Mouse (Mus musculus) intestine, postnatal 0 days (tissue): ENCODE data around the gene Slc25a10. TPM values are rescaled to one million over a fixed set of nuclear protein-coding genes. Genes with fewer than 3 reads are reported as not detected.

Source experiments
- ATAC-seq: fragments of 200-750 bp; cut with Nextera tagmentation; 2 replicates; pipeline ENCODE4 v1.8.0; 2017; ENCODE audit warnings: mild to moderate bottlenecking, moderate TSS enrichment, moderate library complexity
- H3K27ac ChIP-seq: fragments of 300-500 bp; sonication (generic); 2 replicates; pipeline ENCODE4 v1.5.1; 2014; ENCODE audit warnings: mild to moderate bottlenecking, low read depth, low read length, moderate library complexity
- H3K27me3 ChIP-seq: fragments of 300-500 bp; sonication (generic); replicated peaks from 2 replicates; pipeline ENCODE4 v1.6.1; 2014; ENCODE audit warnings: low read length, mixed read lengths; ENCODE audit not compliant: control insufficient read depth, insufficient read depth
- H3K36me3 ChIP-seq: fragments of 300-500 bp; sonication (generic); 2 replicates; pipeline ENCODE4 v1.6.1; 2014; ENCODE audit warnings: mild to moderate bottlenecking, moderate library complexity; ENCODE audit not compliant: control insufficient read depth, insufficient read depth
- H3K4me1 ChIP-seq: fragments of 300-500 bp; sonication (generic); replicated peaks from 2 replicates; pipeline ENCODE4 v1.6.1; 2014; ENCODE audit warnings: antibody characterized with exemption, low read length, mixed read lengths; ENCODE audit not compliant: control insufficient read depth, insufficient read depth
- H3K4me2 ChIP-seq: fragments of 300-500 bp; sonication (generic); replicated peaks from 2 replicates; pipeline ENCODE4 v1.6.1; 2014; ENCODE audit warnings: low read depth, mild to moderate bottlenecking, moderate library complexity
- H3K4me3 ChIP-seq: fragments of 300-500 bp; sonication (generic); 2 replicates; pipeline ENCODE4 v1.5.1; 2014; ENCODE audit warnings: low read depth, low read length
- H3K9ac ChIP-seq: fragments of 300-500 bp; sonication (generic); 2 replicates; pipeline ENCODE4 v1.6.1; 2014; ENCODE audit warnings: mild to moderate bottlenecking, low read depth, low read length
- H3K9me3 ChIP-seq: fragments of 300-500 bp; sonication (generic); 2 replicates; pipeline ENCODE4 v1.6.1; 2016; ENCODE audit warnings: mixed run types; ENCODE audit not compliant: control insufficient read depth
- CTCF ChIP-seq: sonication (generic); IDR thresholded peaks from 2 replicates; pipeline ENCODE4 v1.5.1; 2016; ENCODE audit warnings: low read depth, mild to moderate bottlenecking, control low read depth, antibody characterized with exemption, moderate library complexity
- WGBS: fragments of 180-500 bp; shearing (Covaris S2); extraction: QIAGEN DNeasy Blood & Tissue Kit; methylation state at CpG from one replicate; pipeline ENCODE4 v1.1.7; 2014; 5-methylcytosine and 5-hydroxymethylcytosine counted together
- polyA plus RNA-seq: library from polyadenylated mRNA; unstranded; fragments of >200 nt; fragmentation: Nextera tagmentation; extraction: Ambion mirVana; gene quantifications from 2 replicates; pipeline ENCODE4 v1.2.1, GENCODE M21; 2015

The Slc25a10 gene
- polyA plus RNA-seq, 1 experiment from 2014 or later: 139 TPM

GRCm38 (mm10) chr11:120538485-120538884 lies 46.8 kb downstream of the Slc25a10 start:
- Histone ChIP-seq H3K9ac (no peak overlapping the region), H3K9me3 (no peaks in the 10 kb centered on the region), H3K36me3 (peaks cover 9% of the 10 kb centered on the region; the same call in 1 of the 2 replicates), H3K4me3 (no peak overlapping the region), H3K4me1 (peaks cover 17% of the 10 kb centered on the region; the same call in 1 of the 2 replicates), H3K27ac (no peak overlapping the region), H3K4me2 (no peak overlapping the region), H3K27me3 (0 out of 2 replicates have a peak, but pooled peaks cover 5% of the 10 kb centered on the region)
- no peak for TF ChIP-seq CTCF
- no peak for ATAC-seq
- WGBS: 60% methylated on average over 3 of the region's 3 CpGs

GRCm38 (mm10) chr11:120538955-120539284 lies 47.3 kb downstream of the Slc25a10 start:
- TF ChIP-seq CTCF: no peak
- Histone ChIP-seq H3K4me1 (peaks cover 17% of the 10 kb centered on the region; the same call in 1 of the 2 replicates), H3K27ac (peak overlapping the region; percentile 50), H3K36me3 (peaks cover 14% of the 10 kb centered on the region; the same call in 1 of the 2 replicates), H3K4me2 (no peak overlapping the region), H3K4me3 (no peak overlapping the region), H3K9ac (no peak overlapping the region), H3K27me3 (0 out of 2 replicates have a peak, but pooled peaks cover 4% of the 10 kb centered on the region), H3K9me3 (no peaks in the 10 kb centered on the region)
- no peak for ATAC-seq
- WGBS: 42% methylated on average over 8 of the region's 8 CpGs

- no peak overlapping the region for H3K4me3 ChIP-seq
- no peaks in the 10 kb centered on the region for H3K9me3 ChIP-seq
- no peaks in the 10 kb centered on the region for H3K27me3 ChIP-seq
- peaks cover 17% of the 10 kb centered on the region; the same call in 1 of the 2 replicates for H3K4me1 ChIP-seq
- H3K4me2 ChIP-seq: no peak overlapping the region
- WGBS: 15% methylated on average over 10 of the region's 10 CpGs
- H3K9ac ChIP-seq: no peak overlapping the region
- ATAC-seq: peak; percentile 86
- TF ChIP-seq CTCF: no peak
- peak overlapping the region; percentile 50 for H3K27ac ChIP-seq
- peaks cover 18% of the 10 kb centered on the region; the same call in 1 of the 2 replicates for H3K36me3 ChIP-seq
These were observed 47.8 kb downstream of the Slc25a10 start for GRCm38 (mm10) chr11:120539285-120540014.

DNA sequence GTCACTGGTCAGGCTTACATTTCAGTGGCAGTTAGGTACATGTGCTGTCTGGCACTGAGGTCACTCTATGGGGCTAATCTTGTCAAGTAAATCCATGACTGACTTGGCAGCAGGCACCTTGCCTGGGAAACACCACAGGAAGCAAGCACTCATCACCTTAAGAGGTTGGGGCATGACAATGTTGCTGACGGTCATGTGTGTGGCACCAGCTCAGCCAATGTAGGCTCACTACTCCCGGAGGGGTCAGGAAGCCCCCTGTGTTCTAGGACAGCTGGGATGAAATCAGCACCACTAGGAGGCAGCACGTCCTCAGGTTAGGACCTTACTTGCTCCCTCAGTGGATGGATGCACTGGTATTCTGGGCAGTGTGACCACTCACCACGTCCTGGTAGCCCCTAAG lies 50.3 kb downstream of the Slc25a10 start:
- Histone ChIP-seq H3K27me3 (no peaks in the 10 kb centered on the region), H3K4me2 (no peak overlapping the region), H3K9me3 (no peaks in the 10 kb centered on the region), H3K4me3 (no peak overlapping the region), H3K4me1 (peaks cover 23% of the 10 kb centered on the region), H3K9ac (no peak overlapping the region), H3K36me3 (peaks cover 23% of the 10 kb centered on the region; the same call in 1 of the 2 replicates), H3K27ac (no peak overlapping the region)
- peak; percentile 74 for TF ChIP-seq CTCF
- ATAC-seq: no peak
- WGBS: 51% methylated on average over 4 of the region's 4 CpGs

DNA sequence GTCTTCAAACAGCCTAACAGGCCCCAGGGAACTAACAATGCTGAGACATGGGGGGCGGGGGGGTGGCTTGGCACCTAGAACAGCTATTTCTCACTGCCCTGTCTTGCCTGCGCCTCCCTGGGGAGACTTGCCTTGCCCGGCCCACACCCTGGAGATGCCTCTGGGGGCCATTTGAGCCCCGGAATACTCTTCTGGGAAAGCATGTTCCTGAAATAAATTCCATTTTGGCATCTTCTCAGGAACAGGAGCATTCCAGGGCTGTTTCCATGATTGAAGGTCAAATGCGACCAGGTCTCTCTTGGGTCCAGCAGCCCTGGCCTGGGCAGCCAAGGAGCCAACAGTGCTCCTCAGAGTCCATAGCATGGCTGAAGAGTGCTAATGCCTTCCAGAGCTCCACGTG lies 50.7 kb downstream of the Slc25a10 start:
- no peak overlapping the region for H3K4me3 ChIP-seq
- no peaks in the 10 kb centered on the region for H3K27me3 ChIP-seq
- no peak overlapping the region for H3K27ac ChIP-seq
- no peak overlapping the region for H3K4me2 ChIP-seq
- 84% methylated on average over 6 of the region's 6 CpGs for WGBS
- H3K36me3 ChIP-seq: peaks cover 23% of the 10 kb centered on the region; the same call in 1 of the 2 replicates
- no peak overlapping the region for H3K9ac ChIP-seq
- no peak for ATAC-seq
- TF ChIP-seq CTCF: no peak
- H3K9me3 ChIP-seq: no peaks in the 10 kb centered on the region
- H3K4me1 ChIP-seq: peaks cover 23% of the 10 kb centered on the region

DNA sequence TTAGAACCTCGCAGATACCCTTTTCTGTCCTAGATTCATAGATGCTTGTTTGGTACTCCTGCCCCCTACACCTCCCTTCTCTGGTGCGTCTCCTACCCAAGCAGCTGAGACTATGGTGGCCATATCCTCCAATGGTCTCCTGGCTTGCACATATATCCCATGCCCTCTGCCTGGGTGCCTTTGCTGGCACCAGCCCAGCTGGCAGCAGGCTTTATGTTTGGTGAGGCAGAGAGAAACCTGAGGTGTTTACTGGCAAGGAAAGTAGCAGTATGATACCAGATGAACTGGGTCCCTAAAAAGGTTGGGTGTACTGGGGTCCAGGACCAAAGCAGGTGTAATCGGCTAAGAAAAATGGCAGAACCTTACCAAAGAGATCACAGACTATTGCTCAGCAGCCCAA lies 54.3 kb downstream of the Slc25a10 start:
- no peak overlapping the region for H3K4me2 ChIP-seq
- no peaks in the 10 kb centered on the region for H3K27me3 ChIP-seq
- peak overlapping the region; percentile 50; the same call in 1 of the 2 replicates for H3K27ac ChIP-seq
- no peak for TF ChIP-seq CTCF
- no peak for ATAC-seq
- no peak overlapping the region for H3K4me3 ChIP-seq
- 92% methylated on average over 3 of the region's 3 CpGs for WGBS
- H3K9me3 ChIP-seq: no peaks in the 10 kb centered on the region
- peaks cover 16% of the 10 kb centered on the region; the same call in 1 of the 2 replicates for H3K4me1 ChIP-seq
- H3K36me3 ChIP-seq: peaks cover 23% of the 10 kb centered on the region; the same call in 1 of the 2 replicates
- no peak overlapping the region for H3K9ac ChIP-seq
